Mouse (Mus musculus) adrenal gland, postnatal 4 days (tissue): ENCODE data around the gene Galntl6. TPM values are rescaled to one million over a fixed set of nuclear protein-coding genes. Genes with fewer than 3 reads are reported as not detected.

ENCODE experiments used
- DNase-seq, 2 experiments: peaks; one replicate each; pipeline ENCODE4 v3.0.0; 2021 to 2022; ENCODE audit warnings: low spot score in 2 of 2, mixed read lengths in 2 of 2
- total RNA-seq, 2 experiments: library from RNA; stranded (reverse); gene quantifications; 2 replicates each; pipeline ENCODE4 v1.2.3; 2021

Gene Galntl6
- total RNA-seq, 2 experiments from 2014 or later = 0.95 to 1.6 TPM

- DNase-seq = no peak
These were observed 1023.6 kb downstream of the Galntl6 start for GRCm38 (mm10) chr8:57888831-57889230.

GRCm38 (mm10) chr8:57879452-57879851, 1033.0 kb downstream of the Galntl6 start:
- no peak for DNase-seq

GRCm38 (mm10) chr8:57849074-57849473, 1063.4 kb downstream of the Galntl6 start:
- DNase-seq = no peak

- no peak for DNase-seq
These were observed 1069.0 kb downstream of the Galntl6 start for GRCm38 (mm10) chr8:57843461-57843860.

GRCm38 (mm10) chr8:57842462-57843391, 1069.7 kb downstream of the Galntl6 start:
- DNase-seq = no peak

- DNase-seq = no peak
These were observed 1071.0 kb downstream of the Galntl6 start for GRCm38 (mm10) chr8:57841446-57841845.

GRCm38 (mm10) chr8:57837384-57837783, 1075.1 kb downstream of the Galntl6 start:
- DNase-seq = no peak

- DNase-seq = no peak
These were observed 1075.5 kb downstream of the Galntl6 start for GRCm38 (mm10) chr8:57836981-57837380.

- no peak for DNase-seq
These were observed 1076.1 kb downstream of the Galntl6 start for GRCm38 (mm10) chr8:57836201-57836883.

- DNase-seq = no peak
These were observed 1089.3 kb downstream of the Galntl6 start for GRCm38 (mm10) chr8:57823151-57823550.

GRCm38 (mm10) chr8:57816034-57816433, 1096.4 kb downstream of the Galntl6 start:
- no peak for DNase-seq

GRCm38 (mm10) chr8:57807060-57807459, 1105.4 kb downstream of the Galntl6 start:
- DNase-seq = no peak

- no peak for DNase-seq
These were observed 1107.3 kb downstream of the Galntl6 start for GRCm38 (mm10) chr8:57805094-57805493.

GRCm38 (mm10) chr8:57803821-57804220, 1108.6 kb downstream of the Galntl6 start:
- no peak for DNase-seq

- DNase-seq = no peak
These were observed 1111.2 kb downstream of the Galntl6 start for GRCm38 (mm10) chr8:57801197-57801596.

- DNase-seq = peak in 1 of 2 experiments; percentile 29
These were observed 1112.1 kb downstream of the Galntl6 start for GRCm38 (mm10) chr8:57800327-57800726.

GRCm38 (mm10) chr8:57799797-57800204, 1112.6 kb downstream of the Galntl6 start:
- DNase-seq = peak in 1 of 2 experiments; percentile 14

GRCm38 (mm10) chr8:57793455-57793854, 1119.0 kb downstream of the Galntl6 start:
- DNase-seq = no peak

- DNase-seq = no peak
These were observed 1120.2 kb downstream of the Galntl6 start for GRCm38 (mm10) chr8:57792246-57792645.

- DNase-seq = no peak
These were observed 1121.1 kb downstream of the Galntl6 start for GRCm38 (mm10) chr8:57791309-57791721.

- DNase-seq = no peak
These were observed 1132.9 kb downstream of the Galntl6 start for GRCm38 (mm10) chr8:57779551-57779950.
